ENCODE assay signal across 10 mouse cellular contexts in the genomic region with DNA sequence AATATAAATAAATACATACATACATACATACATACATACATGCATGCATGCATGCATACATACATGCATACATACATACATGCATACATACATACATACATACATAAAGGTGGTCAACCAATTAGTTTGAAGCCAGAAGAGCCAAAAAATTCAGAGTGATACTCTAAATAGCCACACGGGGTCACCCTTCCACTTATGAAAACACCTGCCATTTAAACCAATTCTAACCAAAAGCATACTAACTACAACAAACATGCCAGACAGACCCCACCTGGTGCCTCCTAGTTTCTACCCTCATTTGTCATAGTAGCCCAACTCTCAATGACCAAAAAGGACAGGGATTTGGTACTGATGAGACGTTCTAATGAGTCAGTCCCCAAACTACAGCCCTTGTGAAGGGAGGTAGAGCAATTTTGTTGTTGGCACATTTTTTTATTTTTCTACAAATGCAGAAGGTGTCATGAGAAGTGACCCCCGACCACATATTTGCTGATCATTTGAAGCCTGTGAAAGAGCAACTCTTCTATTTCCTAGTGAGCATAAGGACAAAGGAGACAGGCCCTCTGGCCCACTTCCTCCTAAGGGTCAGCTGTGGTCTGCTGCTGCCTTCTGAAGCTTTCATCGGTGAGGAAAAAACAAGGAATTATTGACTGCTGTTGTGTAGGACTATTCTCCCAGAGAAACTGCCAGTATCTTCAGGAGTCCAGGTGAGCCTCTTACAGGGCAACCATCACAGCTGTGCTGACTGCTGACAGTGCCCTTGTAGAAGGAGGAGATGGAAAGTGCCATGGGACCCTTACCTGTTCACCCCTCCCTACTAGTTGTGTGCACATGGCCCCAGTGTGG. TPM values are rescaled to one million over a fixed set of nuclear protein-coding genes. Genes with fewer than 3 reads are reported as not detected.
DNase-seq lines count a peak whose midpoint lies in the region; ATAC-seq and TF ChIP-seq lines count a peak whose summit lies in the region.
"Had no signal": no experiment of that assay in that cellular context is flagged by ENCODE, and none has a peak within 500 bp of the region (broad histone marks: within the 10 kb centered on the region; RNA-seq: fewer than 3 reads in every experiment).

No protein-coding gene starts in this region.

- no peak for ATAC-seq in liver, embryonic 13.5 days (ENCODE audit: low read depth)
- ATAC-seq in cerebellum, adult (ENCODE audit: insufficient number of reproducible peaks, low FRiP score, low TSS enrichment): peak; percentile 31; the same call in 1 of the 2 replicates
- peak; percentile 62 for ATAC-seq in forebrain, embryonic 15.5 days (replicated peaks)
- ATAC-seq in neural tube, embryonic 11.5 days (ENCODE audit: insufficient read depth, low FRiP score, low TSS enrichment): peak; percentile 48

- H3K27me3 ChIP-seq in liver, embryonic 13.5 days: no peaks in the 10 kb centered on the region
- H3K27me3 ChIP-seq in forebrain, embryonic 15.5 days: no peaks in the 10 kb centered on the region
- H3K27me3 ChIP-seq in kidney, adult 2 months (replicated peaks; ENCODE audit: control insufficient read depth, insufficient read depth, low read length): no peaks in the 10 kb centered on the region
- no peaks in the 10 kb centered on the region for H3K27me3 ChIP-seq in limb, embryonic 10.5 days (ENCODE audit: low read depth, poor library complexity, severe bottlenecking)
- no peaks in the 10 kb centered on the region for H3K27me3 ChIP-seq in neural tube, embryonic 11.5 days (ENCODE audit: control insufficient read depth, insufficient read depth, low read length)
- H3K27me3 ChIP-seq: embryonic facial prominence, embryonic 15.5 days had no signal

- DNase-seq in liver, embryonic 13.5 days: peak; percentile 6
- DNase-seq in liver: no peak
- DNase-seq in kidney, adult 2 months: peak; percentile 58
- DNase-seq in limb, embryonic 10.5 days (ENCODE audit: low spot score): peak; percentile 40
- peak; percentile 34 for DNase-seq in neural tube, embryonic 11.5 days (ENCODE audit: low spot score)
- no peak for DNase-seq in testis, postnatal 10 days (ENCODE audit: low spot score)

- no peak overlapping the region for H3K27ac ChIP-seq in liver, embryonic 13.5 days
- no peak overlapping the region for H3K27ac ChIP-seq in forebrain, embryonic 15.5 days (replicated peaks)
- no peak overlapping the region for H3K27ac ChIP-seq in kidney, adult 2 months (ENCODE audit: insufficient read depth, low read depth, low read length)
- no peak overlapping the region for H3K27ac ChIP-seq in limb, embryonic 10.5 days
- H3K27ac ChIP-seq in neural tube, embryonic 11.5 days (ENCODE audit: low read depth, low read length): no peak overlapping the region
- H3K27ac ChIP-seq: embryonic facial prominence, embryonic 15.5 days had no signal

- WGBS in liver, embryonic 13.5 days (ENCODE audit: insufficient replicate concordance): 17% methylated on average over 4 of the region's 4 CpGs
- WGBS in forebrain, embryonic 15.5 days: 43% methylated on average over 4 of the region's 4 CpGs
- 35% methylated on average over 4 of the region's 4 CpGs for WGBS in kidney, adult 2 months
- 41% methylated on average over 4 of the region's 4 CpGs for WGBS in limb, embryonic 10.5 days
- WGBS in neural tube, embryonic 11.5 days: 40% methylated on average over 4 of the region's 4 CpGs

- TF ChIP-seq CTCF in kidney, adult 2 months (conservative IDR thresholded peaks at IDR 0.05; ENCODE audit: insufficient read depth, insufficient read length, low read depth, low read length): 0 out of 2 replicates have a peak, but pooled peaks have one; percentile 15

- H3K4me3 ChIP-seq in liver, embryonic 13.5 days (replicated peaks): no peak overlapping the region
- H3K4me3 ChIP-seq in forebrain, embryonic 15.5 days: no peak overlapping the region
- no peak overlapping the region for H3K4me3 ChIP-seq in kidney, adult 2 months (ENCODE audit: insufficient read depth, low read depth, low read length)
- H3K4me3 ChIP-seq in limb, embryonic 10.5 days: no peak overlapping the region
- H3K4me3 ChIP-seq in neural tube, embryonic 11.5 days (ENCODE audit: low read depth, low read length): no peak overlapping the region
- H3K4me3 ChIP-seq: embryonic facial prominence, embryonic 15.5 days; myocyte had no signal

- H3K4me2 ChIP-seq in liver, embryonic 13.5 days: no peak overlapping the region
- no peak overlapping the region for H3K4me2 ChIP-seq in forebrain, embryonic 15.5 days (replicated peaks)
- no peak overlapping the region for H3K4me2 ChIP-seq in neural tube, embryonic 11.5 days (ENCODE audit: low read depth)
- H3K4me2 ChIP-seq: embryonic facial prominence, embryonic 15.5 days had no signal

- TF ChIP-seq POLR2A in kidney, adult 2 months (IDR thresholded peaks at IDR 0.05; ENCODE audit: low read depth, low read length): no peak

- H3K9me3 ChIP-seq in liver, embryonic 13.5 days (replicated peaks): no peaks in the 10 kb centered on the region
- no peaks in the 10 kb centered on the region for H3K9me3 ChIP-seq in forebrain, embryonic 15.5 days
- no peaks in the 10 kb centered on the region for H3K9me3 ChIP-seq in limb, embryonic 10.5 days (replicated peaks)
- no peaks in the 10 kb centered on the region for H3K9me3 ChIP-seq in neural tube, embryonic 11.5 days (ENCODE audit: control insufficient read depth, low read length)
- H3K9me3 ChIP-seq: embryonic facial prominence, embryonic 15.5 days had no signal

- H3K4me1 ChIP-seq in liver, embryonic 13.5 days (replicated peaks): no peaks in the 10 kb centered on the region
- no peaks in the 10 kb centered on the region for H3K4me1 ChIP-seq in forebrain, embryonic 15.5 days
- no peaks in the 10 kb centered on the region for H3K4me1 ChIP-seq in kidney, adult 2 months (ENCODE audit: control insufficient read depth, insufficient read depth, low read length)
- no peaks in the 10 kb centered on the region for H3K4me1 ChIP-seq in limb, embryonic 10.5 days
- H3K4me1 ChIP-seq in neural tube, embryonic 11.5 days (ENCODE audit: control insufficient read depth, insufficient read depth, low read length): no peaks in the 10 kb centered on the region
- H3K4me1 ChIP-seq: embryonic facial prominence, embryonic 15.5 days had no signal

- no peaks in the 10 kb centered on the region for H3K36me3 ChIP-seq in liver, embryonic 13.5 days
- H3K36me3 ChIP-seq in forebrain, embryonic 15.5 days: no peaks in the 10 kb centered on the region
- no peaks in the 10 kb centered on the region for H3K36me3 ChIP-seq in kidney, adult 2 months (ENCODE audit: control insufficient read depth, insufficient read depth, low read length)
- H3K36me3 ChIP-seq in limb, embryonic 10.5 days: no peaks in the 10 kb centered on the region
- H3K36me3 ChIP-seq in neural tube, embryonic 11.5 days (ENCODE audit: control insufficient read depth, insufficient read depth, low read length): no peaks in the 10 kb centered on the region
- H3K36me3 ChIP-seq: embryonic facial prominence, embryonic 15.5 days had no signal

- H3K9ac ChIP-seq in liver, embryonic 13.5 days: no peak overlapping the region
- no peak overlapping the region for H3K9ac ChIP-seq in forebrain, embryonic 15.5 days (replicated peaks)
- no peak overlapping the region for H3K9ac ChIP-seq in neural tube, embryonic 11.5 days (ENCODE audit: low read length)
- H3K9ac ChIP-seq: embryonic facial prominence, embryonic 15.5 days had no signal

RNA-seq across cellular contexts. Expression of a gene that starts 22.4 kb away (rescaled TPM):
- polyA plus RNA-seq in liver, embryonic 13.5 days (2015; fragmentation: Nextera tagmentation; extraction: Ambion mirVana): not detected in 2 replicates
- polyA plus RNA-seq in forebrain, embryonic 15.5 days (2015; fragmentation: Nextera tagmentation; extraction: Ambion mirVana): not detected in 2 replicates
- not detected in 2 replicates for polyA plus RNA-seq in kidney, adult 2 months (2012; rRNA removed)
- not detected in 2 replicates for polyA plus RNA-seq in limb, embryonic 10.5 days (2016; fragmentation: Nextera tagmentation; extraction: Ambion mirVana)
- polyA plus RNA-seq in neural tube, embryonic 11.5 days (2014; fragmentation: Nextera tagmentation; extraction: Ambion mirVana): not detected in 2 replicates
- polyA plus RNA-seq: embryonic facial prominence, embryonic 15.5 days; myocyte had no signal

RNA-seq across cellular contexts. Expression of a gene that starts 49.6 kb away (rescaled TPM):
- 39.1 and 53.4 TPM in 2 replicates for polyA plus RNA-seq in liver, embryonic 13.5 days (2015; fragmentation: Nextera tagmentation; extraction: Ambion mirVana)
- 27.6 and 31.5 TPM in 2 replicates for polyA plus RNA-seq in forebrain, embryonic 15.5 days (2015; fragmentation: Nextera tagmentation; extraction: Ambion mirVana)
- 40.8 and 43.7 TPM in 2 replicates for polyA plus RNA-seq in kidney, adult 2 months (2012; rRNA removed)
- polyA plus RNA-seq in limb, embryonic 10.5 days (2016; fragmentation: Nextera tagmentation; extraction: Ambion mirVana): 89.2 and 90.5 TPM in 2 replicates
- polyA plus RNA-seq in neural tube, embryonic 11.5 days (2014; fragmentation: Nextera tagmentation; extraction: Ambion mirVana): 108 and 120 TPM in 2 replicates

Comparison
In these comparisons a context has a peak if more than half of its experiments do, and no peak if none do; other contexts are left out.
1. DNase-seq: peak in liver, embryonic 13.5 days (single experiment), kidney, adult 2 months (single experiment), limb, embryonic 10.5 days (single experiment) and neural tube, embryonic 11.5 days (single experiment); none in liver (single experiment) and testis, postnatal 10 days (single experiment).